Mouse (Mus musculus) stomach, postnatal 0 days (tissue): ENCODE measurements at regions not wholly inside any gene's neighbourhood (a gene's known extent, or its start where the extent isn't known, plus 50 kb on each side); places are given as distances from the start of the nearest gene placed in this dataset.
"Not testable (repeated sequence)": the region's sequence is repeated elsewhere in the genome, so short reads cannot be mapped to it uniquely, and the experiment has no call there.

Source experiments
- ATAC-seq: fragments of 200-750 bp; cut with Nextera tagmentation; 2 replicates; pipeline ENCODE4 v1.8.0; 2017; ENCODE audit not compliant: low FRiP score, low TSS enrichment
- DNase-seq: peaks from one replicate; pipeline ENCODE4 v3.0.0-alpha.2; 2016; ENCODE audit warnings: low spot score
- H3K27ac ChIP-seq: fragments of 300-500 bp; sonication (generic); replicated peaks from 2 replicates; pipeline ENCODE4 v1.5.1; 2014; ENCODE audit warnings: mild to moderate bottlenecking, control low read depth
- H3K27me3 ChIP-seq: fragments of 300-500 bp; sonication (generic); 2 replicates; pipeline ENCODE4 v1.6.1; 2014; ENCODE audit warnings: low read length; ENCODE audit not compliant: control insufficient read depth, insufficient read depth
- H3K36me3 ChIP-seq: fragments of 300-500 bp; sonication (generic); 2 replicates; pipeline ENCODE4 v1.6.1; 2014; ENCODE audit warnings: low read length, mixed read lengths; ENCODE audit not compliant: control insufficient read depth, insufficient read depth
- H3K4me1 ChIP-seq: fragments of 300-500 bp; sonication (generic); replicated peaks from 2 replicates; pipeline ENCODE4 v1.6.1; 2014; ENCODE audit warnings: antibody characterized with exemption; ENCODE audit not compliant: control insufficient read depth, insufficient read depth
- H3K4me2 ChIP-seq: fragments of 300-500 bp; sonication (generic); replicated peaks from 2 replicates; pipeline ENCODE4 v1.6.1; 2014; ENCODE audit warnings: low read depth, mild to moderate bottlenecking, control low read depth, moderate library complexity
- H3K4me3 ChIP-seq: fragments of 300-500 bp; sonication (generic); 2 replicates; pipeline ENCODE4 v1.5.1; 2014; ENCODE audit warnings: low read depth, low read length, control low read depth
- H3K9ac ChIP-seq: fragments of 300-500 bp; sonication (generic); 2 replicates; pipeline ENCODE4 v1.6.1; 2014; ENCODE audit warnings: mild to moderate bottlenecking, low read length, control low read depth, mixed read lengths
- H3K9me3 ChIP-seq: fragments of 300-500 bp; sonication (generic); 2 replicates; pipeline ENCODE4 v1.6.1; 2016; ENCODE audit warnings: low read length; ENCODE audit not compliant: control insufficient read depth
- CTCF ChIP-seq: IDR thresholded peaks from 2 replicates; pipeline ENCODE4 v1.5.1; 2016; ENCODE audit warnings: antibody characterized with exemption, low read depth, mild to moderate bottlenecking, moderate library complexity
- EP300 ChIP-seq: optimal IDR thresholded peaks from 2 replicates; pipeline ENCODE3; 2016; ENCODE audit warnings: antibody characterized with exemption
- WGBS: fragments of 180-500 bp; shearing (Covaris S2); extraction: QIAGEN DNeasy Blood & Tissue Kit; methylation state at CpG from one replicate; pipeline ENCODE4 v1.1.7; 2014; 5-methylcytosine and 5-hydroxymethylcytosine counted together

- no peak for TF ChIP-seq EP300
- no peak for TF ChIP-seq CTCF
- no peak overlapping the region for H3K4me3 ChIP-seq
- no peaks in the 10 kb centered on the region for H3K9me3 ChIP-seq
- H3K27ac ChIP-seq, result no peak overlapping the region
- H3K4me1 ChIP-seq, result no peaks in the 10 kb centered on the region
- no peak for DNase-seq
- no peak overlapping the region for H3K9ac ChIP-seq
- no peaks in the 10 kb centered on the region for H3K27me3 ChIP-seq
- H3K36me3 ChIP-seq, result no peaks in the 10 kb centered on the region
- ATAC-seq, result no peak
- H3K4me2 ChIP-seq, result no peak overlapping the region
Measured at GRCm38 (mm10) chr16:46840764-46841163, 342.4 kb upstream of the Nectin3 start.

DNA sequence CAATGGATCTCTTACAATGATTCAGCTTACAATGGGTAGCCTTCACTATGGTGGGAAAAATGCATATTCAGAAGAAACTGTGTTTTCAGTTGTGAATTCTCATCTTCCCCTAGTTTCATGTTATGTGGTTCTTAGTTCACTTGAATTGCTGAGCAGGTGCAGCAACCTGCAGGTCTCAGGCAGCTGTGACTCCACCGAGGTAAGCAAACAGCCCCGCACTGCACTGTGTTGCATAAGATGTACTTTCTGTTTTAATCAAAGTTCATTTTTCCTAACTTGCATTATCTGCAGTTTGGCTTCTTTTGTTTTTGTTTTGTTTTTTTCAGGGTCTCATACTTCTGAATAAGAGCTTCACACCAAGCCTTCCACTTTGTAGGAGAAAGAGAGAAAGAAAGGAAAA lies 326.8 kb upstream of the Nectin3 start:
- no peak for ATAC-seq
- no peaks in the 10 kb centered on the region for H3K4me1 ChIP-seq
- no peaks in the 10 kb centered on the region for H3K36me3 ChIP-seq
- no peak overlapping the region for H3K4me2 ChIP-seq
- no peaks in the 10 kb centered on the region for H3K27me3 ChIP-seq
- H3K4me3 ChIP-seq, result no peak overlapping the region
- H3K9ac ChIP-seq, result no peak overlapping the region
- no peaks in the 10 kb centered on the region for H3K9me3 ChIP-seq
- WGBS, result 82% methylated on average over 2 of the region's 2 CpGs
- H3K27ac ChIP-seq, result no peak overlapping the region
- no peak for DNase-seq
- TF ChIP-seq EP300, result no peak
- TF ChIP-seq CTCF, result no peak

DNA sequence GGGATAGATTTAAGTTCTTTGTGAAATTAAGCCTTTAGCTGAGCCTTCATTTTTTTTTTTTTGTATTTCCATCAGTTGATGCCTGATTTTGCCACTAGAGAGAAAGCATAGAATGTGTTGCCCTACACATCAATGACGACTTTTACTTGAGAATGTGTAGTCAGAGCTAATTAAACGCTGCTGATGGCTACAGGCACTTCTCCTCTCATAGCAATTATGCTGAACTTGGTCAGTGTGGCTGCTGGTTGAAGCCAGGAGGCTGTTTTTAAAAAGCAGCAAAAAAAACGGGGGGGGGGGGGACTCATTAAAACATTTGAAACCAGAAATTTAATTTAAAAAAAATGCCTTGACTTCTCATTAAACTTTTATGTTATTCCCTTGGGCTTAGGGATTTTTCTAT lies 324.4 kb upstream of the Nectin3 start:
- Histone ChIP-seq H3K4me2 (no peak overlapping the region), H3K4me3 (no peak overlapping the region), H3K9ac (no peak overlapping the region), H3K9me3 (no peaks in the 10 kb centered on the region), H3K27me3 (no peaks in the 10 kb centered on the region), H3K4me1 (no peaks in the 10 kb centered on the region), H3K27ac (no peak overlapping the region), H3K36me3 (no peaks in the 10 kb centered on the region)
- TF ChIP-seq CTCF (no peak), EP300 (no peak)
- 51% methylated on average over 3 of the region's 3 CpGs for WGBS
- DNase-seq (no peak), ATAC-seq (no peak)

GRCm38 (mm10) chr16:46818215-46818614 lies 319.9 kb upstream of the Nectin3 start:
- Histone ChIP-seq H3K27me3 (no peaks in the 10 kb centered on the region), H3K9ac (no peak overlapping the region), H3K27ac (no peak overlapping the region), H3K4me1 (no peaks in the 10 kb centered on the region), H3K4me3 (no peak overlapping the region), H3K36me3 (no peaks in the 10 kb centered on the region), H3K4me2 (no peak overlapping the region), H3K9me3 (no peaks in the 10 kb centered on the region)
- no peak for DNase-seq
- TF ChIP-seq CTCF, result no peak
- TF ChIP-seq EP300, result no peak
- ATAC-seq, result no peak
- WGBS, result 64% methylated on average over 1 of the region's 1 CpGs

DNA sequence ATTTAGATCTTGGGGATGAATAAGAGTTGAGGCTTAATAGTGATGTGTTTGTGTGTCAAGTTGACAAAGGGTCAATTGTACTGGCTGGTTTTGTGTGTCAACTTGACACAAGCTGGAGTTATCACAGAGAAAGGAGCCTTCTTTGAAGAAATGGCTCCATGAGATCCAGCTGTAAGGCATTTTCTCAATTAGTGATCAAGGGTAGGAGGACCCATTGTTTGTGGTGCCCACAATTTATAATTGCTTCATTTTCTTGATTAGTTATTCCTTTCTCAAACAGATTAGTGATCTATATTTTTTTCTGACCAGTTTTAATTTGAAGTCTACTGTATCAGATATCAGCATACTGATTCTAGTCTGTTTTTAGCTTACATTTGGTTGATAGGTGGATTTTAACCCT lies 313.5 kb upstream of the Nectin3 start:
- DNase-seq, H3K9ac ChIP-seq, H3K27me3 ChIP-seq, H3K4me2 ChIP-seq, H3K27ac ChIP-seq, H3K36me3 ChIP-seq, H3K4me3 ChIP-seq, H3K4me1 ChIP-seq, ATAC-seq, H3K9me3 ChIP-seq: not testable (repeated sequence)

DNA sequence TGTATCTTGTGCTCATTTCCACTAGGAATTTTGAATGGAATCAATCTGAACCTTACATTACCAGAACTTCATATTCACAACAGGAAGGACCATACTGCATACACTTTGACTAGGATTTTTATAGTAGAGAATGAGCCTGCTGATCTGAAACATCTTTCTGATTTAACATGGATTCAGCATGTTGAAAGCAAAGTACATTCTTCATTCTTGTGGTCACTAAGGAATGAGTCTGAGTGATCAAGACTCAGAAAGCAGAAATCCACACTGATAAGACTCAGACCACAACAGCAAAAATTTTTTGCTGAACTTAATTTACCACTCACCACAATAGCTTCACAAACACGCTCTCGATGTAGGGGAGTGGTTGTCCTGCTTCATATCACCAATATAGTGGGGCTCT lies 309.2 kb upstream of the Nectin3 start:
- DNase-seq (no peak), ATAC-seq (no peak)
- Histone ChIP-seq H3K36me3 (no peaks in the 10 kb centered on the region), H3K4me3 (no peak overlapping the region), H3K9me3 (no peaks in the 10 kb centered on the region), H3K4me1 (no peaks in the 10 kb centered on the region), H3K9ac (no peak overlapping the region), H3K27me3 (no peaks in the 10 kb centered on the region), H3K27ac (no peak overlapping the region), H3K4me2 (no peak overlapping the region)
- WGBS, result 92% methylated on average over 2 of the region's 2 CpGs
- TF ChIP-seq CTCF (no peak), EP300 (no peak)
